Mouse (Mus musculus) bone marrow macrophage, adult 2 months (primary cell): ENCODE measurements around the gene Etl4. TPM values are rescaled to one million over a fixed set of nuclear protein-coding genes. Genes with fewer than 3 reads are reported as not detected.

Experiments used
- H3K27ac ChIP-seq: 2 replicates; pipeline ENCODE4 v1.5.1; 2012; ENCODE audit warnings: low read depth, low read length; ENCODE audit not compliant: insufficient read depth
- H3K4me1 ChIP-seq: 2 replicates; pipeline ENCODE4 v1.6.1; 2012; ENCODE audit warnings: low read length; ENCODE audit not compliant: control insufficient read depth, insufficient read depth
- H3K4me3 ChIP-seq: 2 replicates; pipeline ENCODE4 v1.5.1; 2012; ENCODE audit warnings: mild to moderate bottlenecking, low read length, moderate library complexity; ENCODE audit not compliant: insufficient read depth
- CTCF ChIP-seq: IDR thresholded peaks from 2 replicates; pipeline ENCODE4 v1.5.1; 2012; ENCODE audit warnings: low read depth, mild to moderate bottlenecking, low read length, moderate library complexity
- POLR2A ChIP-seq: IDR thresholded peaks from 2 replicates; pipeline ENCODE4 v1.6.1; 2012; ENCODE audit warnings: mild to moderate bottlenecking, low read depth, low read length, borderline replicate concordance
- polyA plus RNA-seq: library from polyadenylated mRNA; stranded (reverse); fragments of >200 nt; gene quantifications from 2 replicates; pipeline ENCODE4 v1.2.4, GENCODE M21; 2012; ENCODE audit not compliant: missing spikeins, insufficient read depth, insufficient read length

The Etl4 gene
- polyA plus RNA-seq, 1 experiment: 7.3 TPM

DNA sequence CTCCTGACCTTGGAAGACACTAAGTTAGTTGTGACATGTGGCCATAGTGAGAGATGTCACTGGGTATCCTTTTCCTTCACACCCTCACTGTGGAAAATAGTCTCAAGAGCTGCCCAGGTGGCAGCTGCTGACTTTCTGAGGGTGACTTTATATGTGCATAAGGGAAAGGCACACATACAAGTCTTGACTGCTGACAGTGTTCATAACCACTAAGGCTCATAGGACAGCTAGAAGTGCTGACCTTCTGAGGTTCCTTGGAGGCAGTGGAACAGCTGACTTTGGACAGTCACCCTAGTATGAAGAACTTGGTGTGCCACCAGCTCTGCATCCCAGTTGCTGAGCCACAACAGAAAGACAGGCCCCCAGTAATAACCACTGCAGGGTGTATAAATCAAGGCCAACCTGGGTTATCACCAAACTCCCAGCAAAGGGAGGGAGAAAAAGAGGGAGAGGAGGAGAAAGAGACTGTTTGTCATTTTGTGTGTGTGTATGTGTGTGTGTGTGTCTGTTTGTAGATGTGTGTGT, 855.0 kb downstream of the Etl4 start:
- no peak overlapping the region for H3K4me3 ChIP-seq
- H3K4me1 ChIP-seq: no peaks in the 10 kb centered on the region
- no peak overlapping the region for H3K27ac ChIP-seq
- no peak for TF ChIP-seq POLR2A
- no peak for TF ChIP-seq CTCF

DNA sequence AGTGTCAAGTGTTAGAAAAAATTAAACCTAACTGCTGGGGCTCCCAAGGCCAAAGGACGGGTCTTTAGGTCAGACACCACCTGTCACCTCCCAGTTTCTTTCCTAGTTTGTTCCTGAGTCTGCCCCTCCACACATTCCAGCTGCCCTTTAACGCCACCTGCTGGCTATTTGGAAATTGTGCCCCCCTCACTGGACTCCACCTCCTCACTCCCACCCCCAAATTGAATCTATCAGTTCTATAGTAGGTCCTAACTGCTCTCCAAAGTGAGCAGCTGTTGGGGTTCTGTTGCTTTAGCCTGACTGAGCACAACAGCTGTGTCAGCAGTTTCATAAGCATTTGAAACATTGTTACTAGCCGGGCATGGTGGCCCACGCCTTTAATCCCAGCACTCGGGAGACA, 859.1 kb downstream of the Etl4 start:
- 0 out of 2 replicates have a peak, but pooled peaks have one; percentile 12 for TF ChIP-seq CTCF
- TF ChIP-seq POLR2A: no peak
- H3K4me3 ChIP-seq: no peak overlapping the region
- no peak overlapping the region for H3K27ac ChIP-seq
- H3K4me1 ChIP-seq: no peaks in the 10 kb centered on the region

- TF ChIP-seq POLR2A: no peak
- no peak overlapping the region for H3K27ac ChIP-seq
- H3K4me3 ChIP-seq: no peak overlapping the region
- no peaks in the 10 kb centered on the region for H3K4me1 ChIP-seq
Measured at GRCm38 (mm10) chr2:20770171-20770570, 860.6 kb downstream of the Etl4 start.

GRCm38 (mm10) chr2:20774462-20774861, 864.9 kb downstream of the Etl4 start:
- Histone ChIP-seq H3K4me3 (no peak overlapping the region), H3K27ac (no peak overlapping the region), H3K4me1 (no peaks in the 10 kb centered on the region)
- TF ChIP-seq POLR2A: no peak
- TF ChIP-seq CTCF: no peak

GRCm38 (mm10) chr2:20776171-20776704, 866.7 kb downstream of the Etl4 start:
- Histone ChIP-seq H3K27ac (no peak overlapping the region), H3K4me3 (no peak overlapping the region), H3K4me1 (no peaks in the 10 kb centered on the region)
- TF ChIP-seq POLR2A (no peak), CTCF (no peak)

GRCm38 (mm10) chr2:20777931-20778330, 868.4 kb downstream of the Etl4 start:
- Histone ChIP-seq H3K4me1 (no peaks in the 10 kb centered on the region), H3K4me3 (no peak overlapping the region), H3K27ac (no peak overlapping the region)
- TF ChIP-seq CTCF (no peak), POLR2A (no peak)

- H3K4me3 ChIP-seq: no peak overlapping the region
- H3K4me1 ChIP-seq: no peaks in the 10 kb centered on the region
- no peak overlapping the region for H3K27ac ChIP-seq
- TF ChIP-seq CTCF (peak; percentile 70), POLR2A (no peak)
Measured at GRCm38 (mm10) chr2:20779484-20780381, 870.2 kb downstream of the Etl4 start.

DNA sequence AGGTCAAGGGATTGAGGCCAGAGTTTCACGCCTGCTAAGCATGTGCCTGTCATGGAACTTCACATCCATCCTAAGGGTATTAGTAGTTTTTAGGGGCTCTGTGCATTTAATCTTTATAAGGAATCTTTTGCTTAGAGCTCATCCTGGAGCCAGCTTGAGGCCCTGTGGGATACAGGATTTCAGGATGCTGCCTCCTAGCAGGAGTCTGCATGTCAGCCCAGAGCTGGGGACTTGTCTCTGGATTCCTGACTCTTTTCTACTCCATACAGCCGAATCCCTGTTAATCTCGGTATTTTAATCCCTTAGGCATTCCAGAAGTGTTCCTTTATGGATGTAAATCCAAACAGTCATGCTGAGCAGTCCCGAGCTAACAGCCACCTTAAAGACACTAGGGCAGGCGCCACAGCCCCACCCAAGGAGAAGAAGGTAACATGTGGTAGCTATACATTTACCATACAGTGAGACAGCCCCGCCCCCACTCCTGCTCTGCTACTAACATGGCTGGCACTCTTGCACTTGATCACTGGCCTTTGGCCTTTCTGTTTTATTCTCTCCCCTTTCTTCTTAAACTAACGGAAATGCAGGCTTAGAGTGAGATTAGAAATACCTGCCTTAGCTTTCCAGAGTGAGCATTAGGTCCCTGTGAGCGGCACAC, 891.8 kb downstream of the Etl4 start:
- no peak for TF ChIP-seq POLR2A
- no peak for TF ChIP-seq CTCF
- H3K27ac ChIP-seq: no peak overlapping the region

GRCm38 (mm10) chr2:20811506-20811905, 901.9 kb downstream of the Etl4 start:
- TF ChIP-seq POLR2A (no peak), CTCF (no peak)
- H3K4me3 ChIP-seq: no peak overlapping the region
- H3K4me1 ChIP-seq: 0 out of 2 replicates have a peak, but pooled peaks cover 2% of the 10 kb centered on the region
- H3K27ac ChIP-seq: no peak overlapping the region

More for the DNA sequence above, 891.8 kb downstream of the Etl4 start:
- H3K4me1 ChIP-seq: no peaks in the 10 kb centered on the region
- no peak overlapping the region for H3K4me3 ChIP-seq

GRCm38 (mm10) chr2:20813986-20814385, 904.4 kb downstream of the Etl4 start:
- TF ChIP-seq CTCF (peak; percentile 26; the same call in 1 of the 2 replicates), POLR2A (no peak)
- no peak overlapping the region for H3K27ac ChIP-seq
- 0 out of 2 replicates have a peak, but pooled peaks cover 2% of the 10 kb centered on the region for H3K4me1 ChIP-seq
- H3K4me3 ChIP-seq: no peak overlapping the region
